Mouse (Mus musculus): ENCODE results near the gene Slc35f4. TPM values are rescaled to one million over a fixed set of nuclear protein-coding genes. Genes with fewer than 3 reads are reported as not detected.

Gene Slc35f4
- not detected for total RNA-seq (2021)
- long read RNA-seq, experiment 1: 0 reads
- long read RNA-seq, experiment 2: 0 reads

- no peak for DNase-seq (ENCODE audit: low spot score)
Observed at GRCm38 (mm10) chr14:49525931-49526291, at the start of gene Slc35f4. TSS of gene Slc35f4 (minus strand) at chr14:49526046.

- no peak for DNase-seq (ENCODE audit: low spot score)
Observed at GRCm38 (mm10) chr14:49568369-49568768, 42.5 kb upstream of the Slc35f4 start.

- no peak for DNase-seq (ENCODE audit: low spot score)
Observed at GRCm38 (mm10) chr14:49560706-49561105, 34.9 kb upstream of the Slc35f4 start.

- DNase-seq (ENCODE audit: low spot score): no peak
Observed at GRCm38 (mm10) chr14:49540104-49540503, 14.3 kb upstream of the Slc35f4 start.

GRCm38 (mm10) chr14:49525176-49525930 is 493 bp downstream of the Slc35f4 start:
- no peak for DNase-seq (ENCODE audit: low spot score)

DNA sequence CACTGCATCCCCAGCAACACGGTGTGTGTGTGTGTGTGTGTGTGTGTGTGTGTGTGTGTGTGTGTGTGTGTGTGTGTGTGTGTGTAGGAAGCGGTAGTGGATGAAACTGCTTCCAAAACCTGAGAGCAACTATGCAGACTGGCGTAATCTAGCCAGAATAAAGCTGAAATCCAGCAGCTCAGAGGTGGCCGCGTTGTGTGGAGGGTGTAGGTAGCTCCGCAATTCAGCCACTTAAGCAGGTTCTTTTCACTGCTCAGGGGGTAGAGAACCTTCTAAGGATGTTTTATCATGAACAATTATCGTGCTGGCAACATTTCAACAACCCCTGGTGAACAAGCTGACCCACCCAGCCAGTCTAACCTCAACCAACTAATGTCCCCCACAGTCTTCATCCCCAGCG is 1.2 kb downstream of the Slc35f4 start:
- no peak for DNase-seq (ENCODE audit: low spot score)

DNA sequence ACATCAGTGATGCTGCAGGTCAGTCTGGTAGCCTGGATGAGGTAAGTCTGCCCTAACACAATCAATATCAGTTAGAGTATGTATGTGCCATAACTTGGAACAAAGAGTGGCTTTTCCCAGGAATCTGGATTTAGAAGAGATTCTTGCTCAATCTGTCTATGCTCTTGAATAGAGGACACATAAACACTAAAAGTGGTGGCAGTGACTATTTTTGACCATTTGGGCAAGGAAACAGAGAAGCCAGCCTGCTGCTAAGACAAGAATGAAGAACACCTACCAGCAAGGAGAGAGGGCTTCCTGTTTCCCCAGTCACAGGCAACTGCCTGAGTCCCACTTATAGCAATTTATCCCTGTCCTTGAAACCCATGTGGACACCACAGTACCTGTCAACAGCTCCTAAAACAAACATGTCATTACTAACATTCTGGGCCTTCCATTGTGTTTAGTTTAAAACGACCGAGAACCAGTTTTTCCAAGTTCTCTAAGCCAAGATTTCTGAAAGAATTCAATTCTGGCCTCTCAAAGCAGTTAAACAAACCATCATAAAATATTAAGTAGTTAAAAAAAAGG is 10.7 kb downstream of the Slc35f4 start:
- DNase-seq (ENCODE audit: low spot score): no peak

GRCm38 (mm10) chr14:49514137-49514536 is 11.7 kb downstream of the Slc35f4 start:
- no peak for DNase-seq (ENCODE audit: low spot score)

- no peak for DNase-seq (ENCODE audit: low spot score)
Observed at GRCm38 (mm10) chr14:49495192-49495591, 30.7 kb downstream of the Slc35f4 start.

GRCm38 (mm10) chr14:49493793-49494192 is 32.1 kb downstream of the Slc35f4 start:
- no peak for DNase-seq (ENCODE audit: low spot score)

DNA sequence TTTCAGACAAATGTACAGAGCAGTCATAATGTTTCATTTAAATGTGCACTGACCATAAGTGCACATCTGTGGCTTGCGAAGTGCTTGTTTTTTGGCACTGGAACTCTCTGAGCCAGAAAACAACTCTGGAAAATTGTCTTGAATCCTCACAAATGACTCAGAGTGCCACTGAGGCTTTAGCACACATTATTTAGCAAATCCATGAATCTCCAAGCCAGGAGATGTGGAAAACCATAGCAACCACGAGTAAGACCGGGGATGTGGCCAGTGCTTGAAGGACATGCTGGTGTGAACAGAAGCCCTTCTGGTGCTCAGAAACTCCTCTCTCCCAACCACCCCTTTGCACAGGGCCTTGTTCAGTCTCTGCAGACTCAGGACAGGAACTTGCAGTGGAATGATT is 33.3 kb downstream of the Slc35f4 start:
- no peak for DNase-seq (ENCODE audit: low spot score)

- DNase-seq (ENCODE audit: low spot score): no peak
Observed at GRCm38 (mm10) chr14:49476602-49477001, 49.2 kb downstream of the Slc35f4 start.

- no peak for DNase-seq (ENCODE audit: low spot score)
Observed at GRCm38 (mm10) chr14:49461761-49462160, 64.1 kb downstream of the Slc35f4 start.

DNA sequence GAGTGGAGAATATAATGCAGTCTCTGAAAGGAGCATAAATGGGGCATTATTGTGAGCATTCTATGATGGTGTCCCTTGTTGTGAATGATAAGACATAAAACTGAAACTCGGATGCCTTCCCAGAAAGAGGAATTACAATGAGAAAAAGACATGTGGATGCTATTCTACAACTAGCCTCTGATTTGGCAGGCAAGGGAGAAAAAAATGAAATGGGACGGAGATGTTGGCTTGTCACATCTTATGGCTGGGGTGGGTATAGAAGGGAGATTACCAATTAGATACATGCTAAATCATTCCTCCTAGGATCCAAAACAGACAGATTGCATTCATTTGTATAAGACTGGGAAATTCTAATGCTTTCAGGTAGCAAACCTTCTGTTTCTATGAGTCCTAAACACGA is 65.0 kb downstream of the Slc35f4 start:
- no peak for DNase-seq (ENCODE audit: low spot score)

- DNase-seq (ENCODE audit: low spot score): no peak
Observed at GRCm38 (mm10) chr14:49454283-49454914, 71.4 kb downstream of the Slc35f4 start.

DNA sequence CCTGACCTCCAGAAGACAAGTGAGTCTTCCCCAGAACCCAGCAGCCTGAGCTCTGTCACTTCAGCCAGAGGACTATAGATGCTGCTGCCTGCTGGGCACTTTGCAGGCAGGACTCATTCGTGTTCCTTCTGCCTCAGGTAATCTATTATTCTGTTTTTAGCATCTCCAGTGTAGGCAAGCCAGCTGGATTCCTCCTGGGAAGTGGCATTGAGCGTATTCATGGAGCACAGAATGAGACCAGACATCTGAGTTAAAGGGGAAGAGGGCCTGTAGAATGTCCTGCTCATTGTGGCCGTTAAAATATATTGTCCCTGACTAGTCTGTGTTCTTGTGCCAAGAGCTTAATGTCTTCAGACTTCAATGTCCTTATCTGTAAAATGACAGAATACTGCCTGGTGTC is 72.1 kb downstream of the Slc35f4 start:
- no peak for DNase-seq (ENCODE audit: low spot score)

- no peak for DNase-seq (ENCODE audit: low spot score)
Observed at GRCm38 (mm10) chr14:49447669-49448068, 78.2 kb downstream of the Slc35f4 start.

DNA sequence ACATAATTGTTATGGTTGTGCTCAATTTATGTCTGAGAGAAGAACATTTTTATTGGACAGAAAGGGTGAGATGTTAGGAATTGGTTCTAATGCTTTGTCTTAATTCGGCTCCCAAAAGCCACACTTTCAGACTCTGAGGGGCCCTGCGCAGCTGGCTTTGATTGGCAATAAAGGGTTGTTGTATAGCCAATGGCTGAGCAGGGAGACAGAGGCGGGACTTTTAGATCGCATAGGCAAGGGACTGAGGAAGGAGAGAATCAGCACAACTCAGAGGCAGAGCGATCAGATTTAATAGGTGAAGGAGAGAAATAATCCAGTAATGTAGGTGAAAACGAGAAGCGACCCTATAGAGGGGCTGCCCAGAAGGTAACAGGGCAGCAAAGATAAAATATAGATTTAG is 79.4 kb downstream of the Slc35f4 start:
- no peak for DNase-seq (ENCODE audit: low spot score)

DNA sequence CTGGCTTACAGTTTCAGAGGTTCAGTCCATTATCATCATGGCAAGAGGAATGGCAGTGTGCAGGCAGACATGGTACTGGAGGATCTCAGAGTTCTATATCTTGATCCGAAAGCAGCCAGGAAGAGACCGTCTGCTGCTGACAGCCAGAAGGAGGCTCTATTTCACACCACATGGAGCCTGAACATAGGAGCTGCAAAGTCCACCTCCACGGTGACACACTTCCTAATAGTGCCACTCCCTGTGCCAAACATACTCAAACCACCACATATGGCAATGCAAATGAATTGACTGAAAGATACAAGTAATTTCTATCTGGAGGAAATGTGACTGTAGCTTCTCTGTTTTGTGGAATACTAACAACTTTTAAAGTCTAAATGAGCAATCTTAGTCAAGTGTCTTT is 89.0 kb downstream of the Slc35f4 start:
- no peak for DNase-seq (ENCODE audit: low spot score)

DNA sequence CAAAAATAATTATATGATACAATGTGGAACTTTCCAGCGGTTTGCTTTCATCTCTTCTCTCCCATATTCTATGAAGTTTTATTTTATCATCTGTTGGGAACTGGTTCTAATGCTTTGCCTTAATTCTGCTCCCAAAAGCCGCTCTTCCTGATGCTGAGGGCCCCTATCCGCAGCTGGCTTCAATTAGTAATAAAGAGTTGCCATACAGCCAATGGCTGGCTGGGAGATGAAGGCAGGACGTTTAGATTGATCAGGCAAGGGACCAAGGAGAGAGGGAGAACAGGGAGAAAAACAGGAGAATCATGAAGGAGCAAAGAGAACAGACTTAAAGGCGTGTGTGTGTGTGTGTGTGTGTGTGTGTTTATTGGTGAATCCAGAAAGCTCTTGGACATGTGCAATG is 94.0 kb downstream of the Slc35f4 start:
- DNase-seq (ENCODE audit: low spot score): no peak

- DNase-seq (ENCODE audit: low spot score): no peak
Observed at GRCm38 (mm10) chr14:49392482-49392881, 133.4 kb downstream of the Slc35f4 start.

DNA sequence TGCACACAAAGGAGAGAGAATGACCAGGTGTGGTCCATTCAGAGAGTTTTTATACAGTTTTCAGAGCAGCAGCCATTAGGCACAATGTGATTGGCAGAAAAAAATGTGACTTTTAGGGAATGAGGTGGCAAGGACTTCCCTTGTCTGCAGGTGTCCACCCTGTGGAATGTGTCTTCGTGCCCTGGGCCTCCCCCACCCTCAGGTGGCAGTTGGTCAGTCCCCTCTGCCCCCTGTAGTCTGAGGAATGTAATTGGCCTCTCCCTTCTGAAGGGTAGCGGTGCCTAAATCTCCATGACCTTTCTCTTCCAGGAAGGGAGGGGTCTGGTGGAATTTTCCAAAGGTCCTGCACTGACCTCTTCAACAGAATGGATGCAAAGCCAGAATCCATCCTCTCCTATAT is 163.7 kb downstream of the Slc35f4 start:
- no peak for DNase-seq (ENCODE audit: low spot score)

DNA sequence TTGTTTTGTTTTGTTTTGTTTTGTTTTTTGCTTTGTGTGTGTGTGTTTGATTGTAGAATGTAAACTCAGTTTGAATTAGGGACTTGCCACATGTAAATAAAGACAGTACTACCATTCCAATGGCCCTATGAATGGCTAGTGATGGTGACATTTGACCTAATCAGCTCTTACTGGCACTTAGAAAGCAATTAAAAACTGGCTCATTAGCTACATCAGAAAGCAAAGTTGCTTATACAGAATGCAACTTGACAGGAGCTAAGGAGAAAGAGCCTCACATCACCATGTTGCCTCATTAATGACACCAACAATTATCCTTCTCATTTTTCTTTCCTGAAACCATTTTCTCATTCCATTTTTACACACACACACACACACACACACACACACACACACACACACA is 170.3 kb downstream of the Slc35f4 start:
- DNase-seq (ENCODE audit: low spot score): no peak
